Comparison of ENCODE assay signal across 11 mouse cellular contexts in genomic region chr13:28839084-28839483, GRCm38 (mm10).
A peak's percentile ranks its signal among the peaks of the same experiment; 100 is the strongest.
DNase-seq lines count a peak whose midpoint lies in the region; ATAC-seq lines count a peak whose summit lies in the region.
"Had no signal": no experiment of that assay in that cellular context is flagged by ENCODE, and none has a peak within 500 bp of the region (broad histone marks: within the 10 kb centered on the region; RNA-seq: fewer than 3 reads in every experiment).

No protein-coding gene starts in this region.

- H3K27ac ChIP-seq in liver, embryonic 11.5 days (ENCODE audit: low read depth, low read length): no peak overlapping the region
- peak overlapping the region; percentile 58 for H3K27ac ChIP-seq in hindbrain, embryonic 12.5 days
- peak overlapping the region; percentile 68 for H3K27ac ChIP-seq in neural tube, embryonic 13.5 days (replicated peaks)
- H3K27ac ChIP-seq: intestine, embryonic 15.5 days; macrophage had no signal

- H3K36me3 ChIP-seq in liver, embryonic 11.5 days (ENCODE audit: control insufficient read depth, insufficient read depth, low read length): no peaks in the 10 kb centered on the region
- H3K36me3 ChIP-seq in hindbrain, embryonic 12.5 days: no peaks in the 10 kb centered on the region
- no peaks in the 10 kb centered on the region for H3K36me3 ChIP-seq in neural tube, embryonic 13.5 days
- H3K36me3 ChIP-seq: intestine, embryonic 15.5 days had no signal

- H3K4me1 ChIP-seq in liver, embryonic 11.5 days (replicated peaks; ENCODE audit: control insufficient read depth, insufficient read depth, low read length): peaks cover 4% of the 10 kb centered on the region
- peaks cover 26% of the 10 kb centered on the region for H3K4me1 ChIP-seq in hindbrain, embryonic 12.5 days
- H3K4me1 ChIP-seq in neural tube, embryonic 13.5 days (replicated peaks): peaks cover 43% of the 10 kb centered on the region

- DNase-seq in cerebellum, postnatal 10 days: peak; percentile 54 to 65
- DNase-seq in cerebellum, postnatal 36 days: no peak
- peak; percentile 17 for DNase-seq in liver
- DNase-seq in liver, embryonic 11.5 days (ENCODE audit: low spot score): no peak
- DNase-seq in urinary bladder, postnatal 25 days (ENCODE audit: low spot score): no peak
- no peak for DNase-seq in layer of hippocampus, postnatal 36 days

- ATAC-seq in liver, embryonic 11.5 days (replicated peaks; ENCODE audit: low FRiP score): no peak
- ATAC-seq in hindbrain, embryonic 12.5 days (ENCODE audit: low FRiP score): 0 out of 2 replicates have a peak, but pooled peaks have one; percentile 55
- peak; percentile 37; the same call in 1 of the 2 replicates for ATAC-seq in neural tube, embryonic 13.5 days (ENCODE audit: low read depth)
- ATAC-seq: intestine, embryonic 15.5 days; Patski had no signal

- H3K9ac ChIP-seq in liver, embryonic 11.5 days (ENCODE audit: low read depth, low read length): no peak overlapping the region
- no peak overlapping the region for H3K9ac ChIP-seq in hindbrain, embryonic 12.5 days
- 0 out of 2 replicates have a peak overlapping the region, but pooled peaks have one; percentile 22 for H3K9ac ChIP-seq in neural tube, embryonic 13.5 days
- H3K9ac ChIP-seq: intestine, embryonic 15.5 days had no signal

- WGBS in liver, embryonic 11.5 days: 24% methylated on average over 6 of the region's 6 CpGs
- WGBS in hindbrain, embryonic 12.5 days: 37% methylated on average over 6 of the region's 6 CpGs
- WGBS in neural tube, embryonic 13.5 days: 13% methylated on average over 6 of the region's 6 CpGs

- no peaks in the 10 kb centered on the region for H3K9me3 ChIP-seq in liver, embryonic 11.5 days (ENCODE audit: control insufficient read depth, low read length)
- H3K9me3 ChIP-seq in hindbrain, embryonic 12.5 days (replicated peaks): no peaks in the 10 kb centered on the region
- no peaks in the 10 kb centered on the region for H3K9me3 ChIP-seq in neural tube, embryonic 13.5 days
- H3K9me3 ChIP-seq: intestine, embryonic 15.5 days had no signal

- no peak overlapping the region for H3K4me2 ChIP-seq in liver, embryonic 11.5 days
- H3K4me2 ChIP-seq in hindbrain, embryonic 12.5 days (replicated peaks): 0 out of 2 replicates have a peak overlapping the region, but pooled peaks have one; percentile 3
- peak overlapping the region; percentile 27; the same call in 1 of the 2 replicates for H3K4me2 ChIP-seq in neural tube, embryonic 13.5 days
- H3K4me2 ChIP-seq: intestine, embryonic 15.5 days had no signal

- H3K4me3 ChIP-seq in liver, embryonic 11.5 days (ENCODE audit: low read depth, low read length): no peak overlapping the region
- H3K4me3 ChIP-seq in hindbrain, embryonic 12.5 days: no peak overlapping the region
- H3K4me3 ChIP-seq in neural tube, embryonic 13.5 days: no peak overlapping the region
- H3K4me3 ChIP-seq: intestine, embryonic 15.5 days had no signal

- no peaks in the 10 kb centered on the region for H3K27me3 ChIP-seq in liver, embryonic 11.5 days (replicated peaks; ENCODE audit: control insufficient read depth, insufficient read depth, low read length)
- no peaks in the 10 kb centered on the region for H3K27me3 ChIP-seq in hindbrain, embryonic 12.5 days
- no peaks in the 10 kb centered on the region for H3K27me3 ChIP-seq in neural tube, embryonic 13.5 days
- H3K27me3 ChIP-seq: intestine, embryonic 15.5 days; Patski had no signal

Comparison
In these comparisons a context has a peak if more than half of its experiments do, and no peak if none do; other contexts are left out.
1. DNase-seq: peak in cerebellum, postnatal 10 days (2 of 2) and liver (single experiment); none in cerebellum, postnatal 36 days (0 of 2), liver, embryonic 11.5 days (single experiment), urinary bladder, postnatal 25 days (single experiment) and layer of hippocampus, postnatal 36 days (0 of 2).